Mouse (Mus musculus) ovary, postnatal 10 days (tissue): ENCODE data around the gene Porcn.

Experiments used
- DNase-seq: peaks from one replicate; pipeline ENCODE4 v3.0.0; 2022; ENCODE audit warnings: low spot score

The Porcn gene

GRCm38 (mm10) chrX:8206015-8206693 is at the start of gene Porcn:
Porcn (minus strand) TSS chrX:8206525.
- peak; percentile 46 for DNase-seq

- DNase-seq, result no peak
Measured at GRCm38 (mm10) chrX:8255807-8256206, 49.5 kb upstream of the Porcn start.

GRCm38 (mm10) chrX:8253711-8254110 is 47.4 kb upstream of the Porcn start:
- DNase-seq, result no peak

GRCm38 (mm10) chrX:8252334-8253285 is 46.3 kb upstream of the Porcn start, which contains the start of gene Ftsj1:
Ftsj1 (minus strand) TSS chrX:8252406.
- DNase-seq, result peak; percentile 39

- peak; percentile 3 for DNase-seq
Measured at GRCm38 (mm10) chrX:8251789-8252333, 45.5 kb upstream of the Porcn start.

- DNase-seq, result no peak
Measured at GRCm38 (mm10) chrX:8248542-8249120, 42.3 kb upstream of the Porcn start.

- DNase-seq, result no peak
Measured at GRCm38 (mm10) chrX:8247680-8248079, 41.4 kb upstream of the Porcn start.

- no peak for DNase-seq
Measured at GRCm38 (mm10) chrX:8238804-8239395, 32.6 kb upstream of the Porcn start.

- no peak for DNase-seq
Measured at GRCm38 (mm10) chrX:8236704-8237103, 30.4 kb upstream of the Porcn start.

GRCm38 (mm10) chrX:8233602-8234001 is 27.3 kb upstream of the Porcn start:
- DNase-seq, result no peak

- no peak for DNase-seq
Measured at GRCm38 (mm10) chrX:8230272-8230671, 23.9 kb upstream of the Porcn start.

- no peak for DNase-seq
Measured at GRCm38 (mm10) chrX:8223473-8223872, 17.1 kb upstream of the Porcn start.

- no peak for DNase-seq
Measured at GRCm38 (mm10) chrX:8222678-8223421, 16.5 kb upstream of the Porcn start.

- no peak for DNase-seq
Measured at GRCm38 (mm10) chrX:8222296-8222677, 16.0 kb upstream of the Porcn start.

GRCm38 (mm10) chrX:8219651-8220050 is 13.3 kb upstream of the Porcn start:
- no peak for DNase-seq

GRCm38 (mm10) chrX:8218114-8218513 is 11.8 kb upstream of the Porcn start:
- DNase-seq, result no peak

- DNase-seq, result no peak
Measured at GRCm38 (mm10) chrX:8217383-8217782, 11.1 kb upstream of the Porcn start.

- no peak for DNase-seq
Measured at GRCm38 (mm10) chrX:8211490-8212207, 5.3 kb upstream of the Porcn start.

- no peak for DNase-seq
Measured at GRCm38 (mm10) chrX:8209720-8210119, 3.4 kb upstream of the Porcn start.

- no peak for DNase-seq
Measured at GRCm38 (mm10) chrX:8207224-8207623, 899 bp upstream of the Porcn start.
